ENCODE assay signal across 8 mouse cellular contexts in genomic region chr7:65393704-65394452, GRCm38 (mm10).
DNase-seq lines count a peak whose midpoint lies in the region; ATAC-seq lines count a peak whose summit lies in the region.

No protein-coding gene starts in this region.

- H3K36me3 ChIP-seq in heart, embryonic 10.5 days: no peaks in the 10 kb centered on the region
- H3K36me3 ChIP-seq in heart, embryonic 16.5 days (ENCODE audit: control insufficient read depth, insufficient read depth): no peaks in the 10 kb centered on the region

- intact Hi-C loops in heart, postnatal 14 days (cut with DNase I): no loop called here

- H3K4me1 ChIP-seq in heart, embryonic 10.5 days: peaks cover 29% of the 10 kb centered on the region
- H3K4me1 ChIP-seq in heart, embryonic 16.5 days (ENCODE audit: control insufficient read depth, insufficient read depth, low read length): peaks cover 16% of the 10 kb centered on the region

- ATAC-seq in heart, embryonic 16.5 days (replicated peaks; ENCODE audit: extremely low read depth, insufficient read depth, low FRiP score): peak; percentile 37; the same call in 1 of the 2 replicates
- peak; percentile 50 for ATAC-seq in megakaryocyte progenitor cell, adult 5-6 weeks (replicated peaks; ENCODE audit: poor library complexity)

- DNase-seq in heart, embryonic 10.5 days (ENCODE audit: low spot score): peak; percentile 65
- DNase-seq in heart, postnatal 14 days: no peak
- DNase-seq in adipocyte (ENCODE audit: low spot score): peak; percentile 14
- DNase-seq in layer of hippocampus, adult 9-11 months: no peak
- DNase-seq in yolk sac, embryonic 10.5 days (ENCODE audit: low spot score): no peak
- DNase-seq in cerebellum, adult 9-11 months: no peak

- peak overlapping the region; percentile 84 for H3K27ac ChIP-seq in heart, embryonic 10.5 days
- no peak overlapping the region for H3K27ac ChIP-seq in heart, embryonic 16.5 days (ENCODE audit: low read length)

- WGBS in heart, embryonic 10.5 days: 5% methylated on average over 17 of the region's 17 CpGs
- WGBS in heart, embryonic 16.5 days: 10% methylated on average over 17 of the region's 17 CpGs

- peak overlapping the region; percentile 6; the same call in 1 of the 2 replicates for H3K9ac ChIP-seq in heart, embryonic 16.5 days (ENCODE audit: low read length)

- peak overlapping the region; percentile 30 for H3K4me3 ChIP-seq in heart, embryonic 10.5 days
- H3K4me3 ChIP-seq in heart, embryonic 16.5 days (ENCODE audit: low read length): no peak overlapping the region

- no peaks in the 10 kb centered on the region for H3K9me3 ChIP-seq in heart, embryonic 10.5 days
- no peaks in the 10 kb centered on the region for H3K9me3 ChIP-seq in heart, embryonic 16.5 days (replicated peaks; ENCODE audit: control insufficient read depth, low read length)

- no peaks in the 10 kb centered on the region for H3K27me3 ChIP-seq in heart, embryonic 10.5 days (ENCODE audit: insufficient read depth, poor library complexity, severe bottlenecking)
- H3K27me3 ChIP-seq in heart, embryonic 16.5 days (ENCODE audit: control insufficient read depth, insufficient read depth, low read length): no peaks in the 10 kb centered on the region

- peak overlapping the region; percentile 33 for H3K4me2 ChIP-seq in heart, embryonic 16.5 days (ENCODE audit: low read depth, low read length)

Comparison
In these comparisons a context has a peak if more than half of its experiments do, and no peak if none do; other contexts are left out.
1. DNase-seq: peak in heart, embryonic 10.5 days (single experiment) and adipocyte (single experiment); none in heart, postnatal 14 days (0 of 2), layer of hippocampus, adult 9-11 months (single experiment), yolk sac, embryonic 10.5 days (single experiment) and cerebellum, adult 9-11 months (single experiment).